In genomic region chr8:104529671-104530070, GRCm38 (mm10) we compare ENCODE assay signal across 34 mouse cellular contexts. TPM values are rescaled to one million over a fixed set of nuclear protein-coding genes. Genes with fewer than 3 reads are reported as not detected.
DNase-seq lines count a peak whose midpoint lies in the region; ATAC-seq and TF ChIP-seq lines count a peak whose summit lies in the region.
"Had no signal": no experiment of that assay in that cellular context is flagged by ENCODE, and none has a peak within 500 bp of the region (broad histone marks: within the 10 kb centered on the region; RNA-seq: fewer than 3 reads in every experiment).

No protein-coding gene starts in this region.

- peak overlapping the region; percentile 45; the same call in 1 of the 2 replicates for H3K27ac ChIP-seq in hindbrain, postnatal 0 days
- H3K27ac ChIP-seq in hindbrain, embryonic 11.5 days (ENCODE audit: low read depth, low read length) = no peak overlapping the region
- H3K27ac ChIP-seq in cerebellum, adult 2 months (ENCODE audit: insufficient read depth, low read length) = peak overlapping the region; percentile 68
- H3K27ac ChIP-seq in intestine, postnatal 0 days (ENCODE audit: low read depth, low read length) = no peak overlapping the region
- H3K27ac ChIP-seq: embryonic facial prominence, embryonic 13.5 days; forebrain, embryonic 12.5 days; hindbrain, embryonic 14.5 days; layer of hippocampus, adult 2 months; liver, embryonic 15.5 days; midbrain, embryonic 10.5 days; midbrain, embryonic 15.5 days; neural tube, embryonic 13.5 days had no signal

- no peaks in the 10 kb centered on the region for H3K9me3 ChIP-seq in hindbrain, postnatal 0 days (ENCODE audit: low read length)
- no peaks in the 10 kb centered on the region for H3K9me3 ChIP-seq in hindbrain, embryonic 11.5 days (ENCODE audit: control insufficient read depth, low read length)
- no peaks in the 10 kb centered on the region for H3K9me3 ChIP-seq in intestine, postnatal 0 days (ENCODE audit: control insufficient read depth)
- H3K9me3 ChIP-seq: embryonic facial prominence, embryonic 13.5 days; forebrain, embryonic 12.5 days; liver, embryonic 15.5 days; midbrain, embryonic 10.5 days; midbrain, embryonic 15.5 days; neural tube, embryonic 13.5 days had no signal

- no peak overlapping the region for H3K4me3 ChIP-seq in hindbrain, postnatal 0 days (ENCODE audit: low read length)
- H3K4me3 ChIP-seq in hindbrain, embryonic 11.5 days (ENCODE audit: low read depth, low read length) = no peak overlapping the region
- no peak overlapping the region for H3K4me3 ChIP-seq in cerebellum, adult 2 months (replicated peaks; ENCODE audit: insufficient read depth, low read depth, low read length)
- H3K4me3 ChIP-seq in intestine, postnatal 0 days (ENCODE audit: low read depth, low read length) = no peak overlapping the region
- H3K4me3 ChIP-seq: embryonic facial prominence, embryonic 13.5 days; forebrain, embryonic 12.5 days; layer of hippocampus, adult 2 months; liver, embryonic 15.5 days; midbrain, embryonic 10.5 days; midbrain, embryonic 15.5 days; myocyte; neural tube, embryonic 13.5 days had no signal

- TF ChIP-seq POLR2A in cerebellum, adult 2 months (IDR thresholded peaks at IDR 0.05; ENCODE audit: borderline replicate concordance, insufficient read depth, low read length) = no peak

- WGBS in hindbrain, postnatal 0 days = 80% methylated on average over 6 of the region's 6 CpGs
- 88% methylated on average over 6 of the region's 6 CpGs for WGBS in hindbrain, embryonic 11.5 days
- 9% methylated on average over 6 of the region's 6 CpGs for WGBS in cerebellum, adult 2 months
- 92% methylated on average over 6 of the region's 6 CpGs for WGBS in intestine, postnatal 0 days

- H3K4me2 ChIP-seq in hindbrain, postnatal 0 days (ENCODE audit: low read depth, low read length) = no peak overlapping the region
- no peak overlapping the region for H3K4me2 ChIP-seq in hindbrain, embryonic 11.5 days (replicated peaks; ENCODE audit: low read depth, low read length)
- no peak overlapping the region for H3K4me2 ChIP-seq in intestine, postnatal 0 days (replicated peaks; ENCODE audit: low read depth)
- H3K4me2 ChIP-seq: embryonic facial prominence, embryonic 13.5 days; forebrain, embryonic 12.5 days; heart, embryonic 11.5 days; hindbrain, embryonic 14.5 days; liver, embryonic 15.5 days; lung, embryonic 14.5 days; midbrain, embryonic 15.5 days; neural tube, embryonic 13.5 days had no signal

- no peak for TF ChIP-seq CTCF in hindbrain, postnatal 0 days (IDR thresholded peaks at IDR 0.05; ENCODE audit: low read depth)
- TF ChIP-seq CTCF in cerebellum, adult 2 months (IDR thresholded peaks at IDR 0.05; ENCODE audit: borderline replicate concordance, insufficient read depth, low read depth, low read length) = no peak
- TF ChIP-seq CTCF in intestine, postnatal 0 days (IDR thresholded peaks at IDR 0.05; ENCODE audit: low read depth) = no peak

- no peaks in the 10 kb centered on the region for H3K27me3 ChIP-seq in hindbrain, postnatal 0 days (ENCODE audit: insufficient read depth, low read length)
- H3K27me3 ChIP-seq in hindbrain, embryonic 11.5 days (ENCODE audit: control insufficient read depth, insufficient read depth, low read length) = no peaks in the 10 kb centered on the region
- no peaks in the 10 kb centered on the region for H3K27me3 ChIP-seq in cerebellum, adult 2 months (ENCODE audit: control insufficient read depth, insufficient read depth, low read length)
- H3K27me3 ChIP-seq in intestine, postnatal 0 days (replicated peaks; ENCODE audit: control insufficient read depth, insufficient read depth, low read length) = no peaks in the 10 kb centered on the region
- H3K27me3 ChIP-seq: embryonic facial prominence, embryonic 13.5 days; forebrain, embryonic 12.5 days; liver, embryonic 15.5 days; midbrain, embryonic 15.5 days; neural tube, embryonic 13.5 days had no signal

- H3K4me1 ChIP-seq in hindbrain, postnatal 0 days (ENCODE audit: insufficient read depth, low read length) = peaks cover 11% of the 10 kb centered on the region; the same call in 1 of the 2 replicates
- 0 out of 2 replicates have a peak, but pooled peaks cover 2% of the 10 kb centered on the region for H3K4me1 ChIP-seq in hindbrain, embryonic 11.5 days (replicated peaks; ENCODE audit: control insufficient read depth, insufficient read depth, low read length)
- H3K4me1 ChIP-seq in cerebellum, adult 2 months (ENCODE audit: control insufficient read depth, insufficient read depth, low read length) = peaks cover 8% of the 10 kb centered on the region; the same call in 1 of the 2 replicates
- no peaks in the 10 kb centered on the region for H3K4me1 ChIP-seq in intestine, postnatal 0 days (replicated peaks; ENCODE audit: control insufficient read depth, insufficient read depth, low read length)

- H3K9ac ChIP-seq in hindbrain, postnatal 0 days (replicated peaks; ENCODE audit: low read length) = no peak overlapping the region
- H3K9ac ChIP-seq in hindbrain, embryonic 11.5 days (ENCODE audit: low read depth, low read length) = no peak overlapping the region
- H3K9ac ChIP-seq in intestine, postnatal 0 days (ENCODE audit: low read depth, low read length) = no peak overlapping the region
- H3K9ac ChIP-seq: embryonic facial prominence, embryonic 13.5 days; forebrain, embryonic 12.5 days; hindbrain, embryonic 14.5 days; liver, embryonic 15.5 days; lung, embryonic 14.5 days; midbrain, embryonic 15.5 days; neural tube, embryonic 13.5 days had no signal

- H3K36me3 ChIP-seq in hindbrain, postnatal 0 days (ENCODE audit: insufficient read depth, low read length) = peaks cover 17% of the 10 kb centered on the region; the same call in 1 of the 2 replicates
- H3K36me3 ChIP-seq in hindbrain, embryonic 11.5 days (ENCODE audit: control insufficient read depth, insufficient read depth, low read length) = no peaks in the 10 kb centered on the region
- peaks cover 13% of the 10 kb centered on the region for H3K36me3 ChIP-seq in intestine, postnatal 0 days (ENCODE audit: control insufficient read depth, insufficient read depth)

- DNase-seq in hindbrain, postnatal 0 days (ENCODE audit: low spot score) = peak; percentile 48
- DNase-seq in hindbrain, embryonic 11.5 days (ENCODE audit: low spot score) = no peak
- DNase-seq in cerebellum, adult 2 months = peak; percentile 83 to 91
- peak; percentile 84 to 89 for DNase-seq in cerebellum, postnatal 14 days
- DNase-seq in layer of hippocampus, adult 9-10 months (ENCODE audit: low spot score) = no peak
- DNase-seq in Muller cell, postnatal 12 days (ENCODE audit: inconsistent ontology term) = no peak
- DNase-seq: adrenal gland, adult 2 months; adrenal gland, postnatal 36 days; embryo, embryonic 11 days; gastrocnemius, postnatal 14 days; heart, adult 18-20 months; heart, postnatal 4 days; kidney, adult 18-20 months; kidney, postnatal 36 days; layer of hippocampus, postnatal 36 days; liver; lung, embryonic 14.5 days; lung, postnatal 14 days; thymus, postnatal 4 days had no signal

- ATAC-seq in hindbrain, postnatal 0 days = no peak
- ATAC-seq in hindbrain, embryonic 11.5 days (ENCODE audit: low FRiP score) = no peak
- ATAC-seq in cerebellum, adult (ENCODE audit: insufficient number of reproducible peaks, low FRiP score, low TSS enrichment) = peak; percentile 82
- ATAC-seq in intestine, postnatal 0 days = no peak
- ATAC-seq: CD4-positive, CD25-positive, alpha-beta regulatory T cell, adult 4 months; inflammation-experienced regulatory T-cells, adult 6 months; midbrain, embryonic 15.5 days had no signal

RNA-seq across cellular contexts. Expression of gene Nae1, which starts 4.8 kb away (rescaled TPM):
- total RNA-seq in hindbrain, postnatal 0 days (2014; rRNA removed) = 32.9 and 44.4 TPM in 2 replicates
- polyA plus RNA-seq in hindbrain, postnatal 0 days (2015; fragmentation: Nextera tagmentation; extraction: Ambion mirVana) = 105 and 109 TPM in 2 replicates
- polyA plus RNA-seq in hindbrain, embryonic 11.5 days (2014; fragmentation: Nextera tagmentation; extraction: Ambion mirVana) = 140 TPM in 2 replicates
- 96.1 and 96.5 TPM in 2 replicates for polyA plus RNA-seq in cerebellum, adult 2 months (2012; rRNA removed)
- polyA plus RNA-seq in intestine, postnatal 0 days (2015; fragmentation: Nextera tagmentation; extraction: Ambion mirVana) = 43.8 and 48.6 TPM in 2 replicates

RNA-seq across cellular contexts. Expression of gene Car7, which starts 4.8 kb away (rescaled TPM):
- total RNA-seq in hindbrain, postnatal 0 days (2014; rRNA removed) = 2.0 and 2.3 TPM in 2 replicates
- 3.1 and 3.5 TPM in 2 replicates for polyA plus RNA-seq in hindbrain, postnatal 0 days (2015; fragmentation: Nextera tagmentation; extraction: Ambion mirVana)
- polyA plus RNA-seq in hindbrain, embryonic 11.5 days (2014; fragmentation: Nextera tagmentation; extraction: Ambion mirVana) = 0.42 and 0.52 TPM in 2 replicates
- 59.8 and 67.8 TPM in 2 replicates for polyA plus RNA-seq in cerebellum, adult 2 months (2012; rRNA removed)
- 0.82 and 1.1 TPM in 2 replicates for polyA plus RNA-seq in intestine, postnatal 0 days (2015; fragmentation: Nextera tagmentation; extraction: Ambion mirVana)

RNA-seq across cellular contexts. Expression of gene Terb1, which starts 20.0 kb away (rescaled TPM):
- 0.32 and 0.84 TPM in 2 replicates for total RNA-seq in hindbrain, postnatal 0 days (2014; rRNA removed)
- polyA plus RNA-seq in hindbrain, postnatal 0 days (2015; fragmentation: Nextera tagmentation; extraction: Ambion mirVana) = 0.60 and 0.83 TPM in 2 replicates
- 0.10 TPM in 1 of 2 replicates, not detected in the other for polyA plus RNA-seq in hindbrain, embryonic 11.5 days (2014; fragmentation: Nextera tagmentation; extraction: Ambion mirVana)
- polyA plus RNA-seq in cerebellum, adult 2 months (2012; rRNA removed) = 0.23 and 0.40 TPM in 2 replicates
- 0.16 TPM in 2 replicates for polyA plus RNA-seq in intestine, postnatal 0 days (2015; fragmentation: Nextera tagmentation; extraction: Ambion mirVana)
- total RNA-seq: adrenal gland, adult 2 months; adrenal gland, postnatal 36 days; heart, adult 18-20 months; heart, postnatal 4 days; megakaryocyte progenitor cell, adult 5-6 weeks had no signal
- polyA plus RNA-seq: adrenal gland, adult 2 months; inflammation-experienced regulatory T-cells, adult 6 months; liver, embryonic 15.5 days; myocyte had no signal

Comparison
In these comparisons a context has a peak if more than half of its experiments do, and no peak if none do; other contexts are left out.
1. DNase-seq: peak in hindbrain, postnatal 0 days (single experiment), cerebellum, adult 2 months (2 of 2) and cerebellum, postnatal 14 days (2 of 2); none in hindbrain, embryonic 11.5 days (single experiment), layer of hippocampus, adult 9-10 months (single experiment) and Muller cell, postnatal 12 days (single experiment).
2. H3K27ac ChIP-seq: peak in hindbrain, postnatal 0 days (single experiment) and cerebellum, adult 2 months (single experiment); none in hindbrain, embryonic 11.5 days (single experiment) and intestine, postnatal 0 days (single experiment).
3. RNA of gene Car7, which starts 4.8 kb away (polyA plus RNA-seq): 59.8 to 67.8 TPM in cerebellum, adult 2 months; 3.1 to 3.5 TPM in hindbrain, postnatal 0 days, 0.82 to 1.1 TPM in intestine, postnatal 0 days and 0.42 to 0.52 TPM in hindbrain, embryonic 11.5 days; every median in the first group is over 10 times any median in the second.